Mouse (Mus musculus) heart, adult 2 months (tissue): ENCODE measurements at regions not wholly inside any gene's neighbourhood (a gene's known extent, or its start where the extent isn't known, plus 50 kb on each side); places are given as distances from the start of the nearest gene placed in this dataset.

Experiments used
- CTCF ChIP-seq: fragments of 200-600 bp; IDR thresholded peaks from 2 replicates; pipeline ENCODE4 v1.8.1; 2022; ENCODE audit warnings: antibody characterized with exemption, mild to moderate bottlenecking, moderate library complexity
- EP300 ChIP-seq: fragments of 200-500 bp; IDR thresholded peaks from 2 replicates; pipeline ENCODE4 v1.6.1; 2011; ENCODE audit warnings: low read depth, low read length, control low read depth; ENCODE audit not compliant: insufficient read depth

DNA sequence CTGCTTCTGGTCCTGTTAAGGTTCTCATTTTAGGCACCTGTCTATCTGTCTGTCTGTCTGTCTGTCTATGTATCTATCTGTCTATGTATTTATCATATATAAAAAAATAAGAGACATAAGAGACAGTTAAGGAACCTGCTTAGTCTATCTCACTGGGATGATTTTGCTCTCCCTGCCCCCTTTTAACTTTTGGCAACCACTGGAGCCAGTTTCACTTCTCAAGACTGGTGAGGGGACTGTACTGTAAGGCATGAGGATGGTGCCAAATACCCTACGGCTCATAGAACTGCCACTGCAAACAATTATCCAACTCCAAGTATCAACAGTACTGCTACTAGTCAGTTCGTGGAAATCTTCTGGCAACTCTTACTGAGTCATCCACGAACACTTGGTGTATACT is 111.2 kb upstream of the Zfp648 start:
- TF ChIP-seq EP300 (no peak), CTCF (no peak)
